Mouse (Mus musculus) erythroblast, embryonic 14.5 days (primary cell): ENCODE data around the gene Cyp4v3.

Experiments
- GATA1 ChIP-seq: IDR thresholded peaks from 2 replicates; pipeline ENCODE4 v1.6.1; 2012; ENCODE audit warnings: low read length, inconsistent platforms, mixed read lengths
- TAL1 ChIP-seq: IDR thresholded peaks from 3 replicates; pipeline ENCODE4 v1.6.1; 2012; ENCODE audit warnings: low read length, inconsistent platforms, mixed read lengths

- TF ChIP-seq GATA1 (no peak), TAL1 (no peak)
These were observed 55.6 kb downstream of the Cyp4v3 start for GRCm38 (mm10) chr8:45277453-45277852.
